Mouse (Mus musculus): ENCODE data around the gene Ddx20.

Ddx20 gene

DNA sequence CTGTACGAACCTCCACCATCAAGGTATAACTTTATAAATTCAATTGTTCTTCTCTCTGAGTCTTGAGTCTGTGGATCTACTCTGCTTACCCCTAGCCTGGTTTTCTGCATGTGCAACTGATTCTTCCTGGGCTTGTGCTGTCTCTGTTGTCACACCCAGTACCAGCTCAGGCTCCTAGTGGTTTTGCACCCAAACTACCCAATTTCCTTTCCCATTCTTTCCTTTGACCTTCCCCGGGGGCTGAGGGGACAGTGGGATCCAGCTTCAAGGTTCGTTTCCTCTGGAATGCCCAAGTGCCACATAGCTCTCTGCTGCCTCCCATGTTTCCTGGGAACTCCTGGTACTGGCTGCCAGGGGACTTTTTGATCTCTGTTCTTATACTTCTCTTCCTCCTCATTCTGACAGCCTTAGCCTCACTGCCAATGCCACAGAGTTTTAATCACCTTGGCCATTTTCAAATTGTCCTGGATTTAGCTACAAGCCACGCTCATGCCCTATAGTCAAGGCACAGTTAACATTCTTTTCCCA is 20.3 kb downstream of the Ddx20 start:
- DNase-seq (ENCODE audit: low spot score): no peak

- no peak for DNase-seq (ENCODE audit: low spot score)
Measured at GRCm38 (mm10) chr3:105665105-105665765, 22.1 kb downstream of the Ddx20 start.

- DNase-seq (ENCODE audit: low spot score): no peak
Measured at GRCm38 (mm10) chr3:105663043-105663442, 24.3 kb downstream of the Ddx20 start.

- DNase-seq (ENCODE audit: low spot score): no peak
Measured at GRCm38 (mm10) chr3:105660530-105660929, 26.8 kb downstream of the Ddx20 start.

DNA sequence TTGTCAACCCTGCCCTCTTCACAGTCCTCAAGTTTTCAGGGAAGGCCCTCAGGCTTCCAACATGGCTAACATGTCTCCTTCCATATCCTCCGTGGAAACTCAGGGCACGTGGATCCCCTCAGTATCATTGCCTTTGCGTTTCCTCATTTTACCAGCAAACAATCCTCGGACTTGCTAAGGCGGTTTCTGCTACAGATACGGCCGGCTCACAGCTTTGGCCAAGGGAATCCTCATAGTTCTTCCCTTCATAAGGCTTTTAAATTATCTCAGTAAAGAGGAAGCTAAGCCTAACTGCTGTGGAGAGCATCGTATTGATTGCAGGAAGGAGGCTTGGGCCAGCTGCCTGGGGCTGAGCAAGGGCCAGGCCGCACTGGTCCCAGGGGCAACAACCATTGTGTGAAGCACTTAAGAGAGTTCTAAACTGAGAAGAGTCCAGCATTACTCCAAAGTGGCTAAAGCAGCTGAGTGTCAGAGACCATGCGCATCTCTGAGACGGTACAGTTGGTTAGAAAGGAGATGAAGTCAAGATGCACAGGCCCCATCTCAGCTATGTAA is 32.3 kb downstream of the Ddx20 start:
- DNase-seq (ENCODE audit: low spot score): no peak

- no peak for DNase-seq (ENCODE audit: low spot score)
Measured at GRCm38 (mm10) chr3:105653544-105654380, 33.6 kb downstream of the Ddx20 start.

GRCm38 (mm10) chr3:105648889-105649567 is 38.3 kb downstream of the Ddx20 start:
- no peak for DNase-seq (ENCODE audit: low spot score)

DNA sequence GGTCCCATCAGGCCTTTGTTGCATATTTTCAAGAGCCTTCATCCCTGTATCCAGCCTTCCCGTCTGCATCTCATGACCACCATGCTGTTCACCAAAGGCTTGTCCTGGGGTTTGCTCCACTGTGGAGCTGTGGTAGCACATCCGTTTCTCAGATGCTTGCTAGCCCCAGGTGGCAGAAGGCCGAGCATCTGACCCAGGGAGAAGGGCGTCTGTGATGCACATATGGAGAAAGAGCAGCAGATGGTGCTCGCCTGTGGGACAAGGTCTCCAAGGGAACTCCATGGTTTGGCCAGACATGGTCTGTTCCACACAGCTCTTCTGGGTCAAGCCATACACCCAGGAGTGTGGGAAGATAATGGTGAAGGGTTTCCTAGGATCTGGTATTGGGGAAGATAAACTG is 43.8 kb downstream of the Ddx20 start:
- DNase-seq (ENCODE audit: low spot score): no peak

GRCm38 (mm10) chr3:105642186-105642585 is 45.2 kb downstream of the Ddx20 start:
- DNase-seq (ENCODE audit: low spot score): no peak

- no peak for DNase-seq (ENCODE audit: low spot score)
Measured at GRCm38 (mm10) chr3:105633021-105633420, 54.4 kb downstream of the Ddx20 start.

GRCm38 (mm10) chr3:105632296-105632695 is 55.1 kb downstream of the Ddx20 start:
- DNase-seq (ENCODE audit: low spot score): no peak
